Mouse (Mus musculus): Measurements from ENCODE around the gene Rab40c.

DNA sequence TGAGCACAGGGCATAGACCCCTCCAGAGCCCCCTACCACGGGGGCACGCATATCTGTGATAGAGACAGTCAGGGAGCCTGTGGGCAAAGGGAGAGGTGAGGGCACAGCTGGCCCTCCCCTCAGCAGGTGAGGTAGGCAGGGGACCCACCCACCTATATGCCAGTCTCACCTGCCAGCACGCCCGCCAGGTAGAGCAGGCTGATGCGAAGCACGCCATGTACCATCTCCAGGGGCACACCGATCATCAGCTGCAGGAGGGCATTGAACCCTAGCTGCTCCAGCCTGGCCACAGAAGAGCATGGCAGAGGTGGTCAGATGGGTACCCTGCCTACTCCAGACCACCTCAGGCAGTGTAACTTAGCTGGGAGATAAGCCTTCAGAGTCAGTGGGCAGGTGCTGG is 84.2 kb downstream of the Rab40c start:
- TF ChIP-seq POLR2A (IDR thresholded peaks at IDR 0.05; ENCODE audit: insufficient read depth, low read depth, low read length) (no peak), CTCF (IDR thresholded peaks at IDR 0.05; ENCODE audit: insufficient read depth, low read depth, low read length) (no peak)

Data from olfactory bulb, adult 2 months (tissue).